Mouse (Mus musculus) kidney, postnatal 4 days (tissue): Measurements from ENCODE around the gene Efna4.

Experiments used
- DNase-seq, 2 experiments: peaks; one replicate each; pipeline ENCODE4 v3.0.0; 2021; ENCODE audit warnings: mixed read lengths in 2 of 2

Gene Efna4

GRCm38 (mm10) chr3:89337721-89338578 lies at the start of gene Efna4:
Gene Efna4 (minus strand): TSS chr3:89338028.
- DNase-seq, result peak; percentile 72 to 83

DNA sequence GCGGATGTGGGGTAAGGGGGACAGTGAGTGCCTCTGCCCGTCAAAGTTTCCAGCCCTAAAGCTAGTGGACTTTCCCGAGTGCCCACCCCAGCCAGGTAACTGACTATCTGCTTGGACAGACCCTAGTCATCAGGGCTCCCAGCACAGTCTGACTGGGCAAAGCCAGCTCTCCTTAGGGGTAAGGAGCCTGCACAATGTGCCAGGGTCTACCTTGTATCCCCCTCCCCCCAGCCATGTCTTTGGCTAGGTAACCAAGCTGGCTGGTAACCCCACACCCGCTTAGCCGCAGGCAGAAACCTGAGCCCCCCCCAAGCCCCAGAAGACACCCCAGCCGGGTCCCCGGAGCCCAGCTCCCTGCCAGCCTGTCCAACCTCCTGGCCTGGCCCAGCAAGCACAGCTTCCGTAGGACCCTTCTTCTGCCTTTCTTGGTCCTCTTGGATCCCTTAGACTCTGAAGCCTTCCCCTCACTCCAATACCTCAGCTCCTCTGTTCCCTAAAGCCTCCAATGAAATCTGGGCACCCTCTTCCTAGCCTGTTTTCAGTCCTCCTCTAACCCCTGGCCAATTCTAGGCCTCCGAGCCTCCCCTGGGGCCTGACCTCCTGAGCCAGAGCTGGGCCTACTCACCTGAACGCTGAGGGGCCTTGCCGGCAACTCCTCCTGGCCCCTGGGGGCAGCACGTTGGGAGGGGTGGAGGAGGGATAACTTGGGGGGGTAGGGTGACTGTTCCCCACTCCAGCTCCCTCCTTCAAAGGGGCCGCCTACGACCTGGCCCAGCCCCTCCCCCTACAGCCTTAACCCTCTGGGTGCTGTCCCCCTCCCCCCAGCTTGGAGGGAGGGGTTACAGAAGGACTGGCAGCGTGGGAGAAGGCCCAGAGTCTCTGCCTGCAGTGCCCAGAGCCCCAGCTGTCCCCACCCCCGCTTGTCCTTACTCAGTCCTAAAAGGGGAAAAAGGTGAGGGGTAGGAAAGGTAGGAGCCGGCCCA lies 48.9 kb upstream of the Efna4 start:
- DNase-seq, result peak in 1 of 2 experiments; percentile 45

- no peak for DNase-seq
Measured at GRCm38 (mm10) chr3:89385451-89385850, 47.6 kb upstream of the Efna4 start.

DNA sequence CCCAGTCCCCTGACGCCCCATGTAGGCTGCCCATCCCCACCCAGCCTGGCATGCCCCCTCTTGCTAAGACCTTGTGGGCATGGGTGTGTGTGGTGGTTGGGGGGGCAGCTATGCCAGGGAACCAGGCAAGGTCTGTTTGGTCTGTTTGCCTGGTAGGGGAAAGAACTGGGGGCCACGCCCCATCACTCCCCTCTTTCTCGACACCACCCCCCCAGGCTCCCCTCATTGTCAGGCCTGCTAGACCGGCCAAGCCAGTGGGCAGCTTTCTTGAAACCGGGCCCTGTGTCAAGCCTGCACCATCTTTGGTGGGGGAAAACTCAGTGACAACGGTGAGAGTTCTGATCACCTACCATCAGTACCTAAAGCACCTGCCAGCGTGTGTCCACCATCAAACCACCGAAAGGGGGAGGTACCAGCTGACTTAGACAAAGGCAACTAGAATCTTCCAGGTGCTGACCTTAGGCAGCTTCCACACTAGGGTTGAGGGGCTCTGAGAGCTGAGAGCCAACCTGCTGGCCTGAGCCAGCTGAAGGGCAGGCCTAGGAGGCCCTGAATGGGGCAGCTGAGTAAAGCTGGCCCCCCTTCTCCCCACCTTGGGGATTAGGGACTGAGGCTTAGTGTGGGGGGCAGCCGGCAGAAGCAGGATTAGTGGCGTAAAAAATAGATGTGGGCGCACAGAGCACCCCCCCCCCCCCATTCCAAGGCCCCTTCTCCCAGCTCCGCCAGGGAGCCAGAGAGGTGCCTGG lies 46.7 kb upstream of the Efna4 start:
- DNase-seq, result no peak

- no peak for DNase-seq
Measured at GRCm38 (mm10) chr3:89383651-89384255, 45.9 kb upstream of the Efna4 start.

DNA sequence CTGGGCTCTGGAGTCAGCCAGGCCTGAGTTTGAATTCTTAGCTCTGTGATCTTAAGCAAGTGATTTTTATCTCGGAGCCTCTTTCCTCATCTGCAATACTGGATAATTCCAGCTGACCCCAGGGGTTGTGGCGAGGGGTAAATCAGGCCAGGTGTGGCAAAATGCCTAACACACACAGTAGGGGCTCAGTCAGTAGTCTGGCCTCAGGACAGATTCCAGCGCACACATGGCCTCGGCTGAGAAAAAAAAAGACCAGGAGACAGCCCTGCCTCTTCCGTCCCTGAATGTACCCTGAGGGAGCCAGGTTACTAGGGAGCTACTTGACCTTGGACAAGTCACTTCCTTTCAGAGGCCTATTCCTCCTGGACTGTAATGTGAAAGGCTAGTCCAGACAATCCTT lies 45.1 kb upstream of the Efna4 start:
- no peak for DNase-seq

DNA sequence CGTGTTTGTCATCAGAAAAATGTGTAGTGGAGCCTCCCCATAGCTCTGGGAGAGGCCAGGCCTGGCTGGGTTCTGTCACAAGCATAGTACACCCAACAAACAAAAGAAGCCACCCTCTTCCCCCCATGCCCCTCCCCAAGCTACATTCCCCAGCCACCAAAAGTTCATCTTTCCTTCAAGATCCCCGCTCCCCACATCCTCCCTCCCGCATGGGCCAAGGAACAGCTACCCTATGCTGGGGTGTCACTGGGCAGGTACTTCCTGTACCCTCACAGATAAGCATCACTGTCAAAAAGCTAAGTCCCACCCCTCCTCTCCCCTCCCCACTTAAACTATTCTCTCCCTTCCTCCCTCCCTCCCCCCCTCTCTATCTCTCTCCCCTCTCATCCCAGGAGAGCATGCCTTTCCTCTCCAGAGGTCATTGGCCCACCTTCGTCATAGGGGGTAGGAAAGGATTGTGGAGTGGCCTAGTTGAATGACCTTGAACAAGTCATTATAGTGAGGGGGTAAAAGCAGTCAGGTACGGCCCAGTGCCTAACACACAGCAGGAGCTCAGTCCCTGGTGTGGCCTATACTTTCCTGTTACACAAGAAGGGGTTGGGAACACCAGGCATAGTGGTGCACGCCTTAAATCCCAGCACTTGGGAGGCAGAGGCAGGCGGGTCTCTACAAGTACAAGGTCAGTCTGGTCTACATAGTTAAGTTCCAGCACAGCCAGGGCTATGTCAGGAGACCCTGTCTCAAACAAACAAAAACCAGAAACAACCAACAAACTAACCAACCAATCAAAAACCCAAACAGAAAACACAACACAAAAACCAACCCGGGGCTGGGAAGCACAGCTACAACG lies 44.4 kb upstream of the Efna4 start:
- DNase-seq, result no peak

- no peak for DNase-seq
Measured at GRCm38 (mm10) chr3:89381233-89381632, 43.4 kb upstream of the Efna4 start.

GRCm38 (mm10) chr3:89380711-89381110 lies 42.9 kb upstream of the Efna4 start:
- no peak for DNase-seq

DNA sequence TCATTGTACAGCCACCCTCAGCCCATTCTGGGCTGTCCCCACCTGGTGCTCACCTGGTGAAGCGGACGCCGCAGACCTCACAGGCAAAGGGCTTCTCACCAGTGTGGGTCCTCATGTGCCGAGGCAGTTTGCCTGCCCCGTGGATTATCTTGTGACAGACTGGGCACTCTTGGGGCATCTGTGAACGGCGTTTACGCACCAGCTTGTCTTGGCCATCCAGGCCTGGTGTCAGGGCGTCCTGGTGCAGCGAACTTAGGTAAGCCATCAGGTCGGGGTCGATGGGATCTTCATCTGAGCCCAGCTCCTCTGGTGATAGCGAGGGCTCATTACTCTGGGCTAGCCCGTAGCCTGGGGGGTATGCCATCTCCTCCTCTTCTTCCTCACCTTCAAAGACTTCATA lies 42.5 kb upstream of the Efna4 start:
- DNase-seq, result no peak

- no peak for DNase-seq
Measured at GRCm38 (mm10) chr3:89379388-89380131, 41.7 kb upstream of the Efna4 start.

- DNase-seq, result peak; percentile 83 to 90
Measured at GRCm38 (mm10) chr3:89378394-89379067, 40.7 kb upstream of the Efna4 start.

GRCm38 (mm10) chr3:89377831-89378230 lies 40.0 kb upstream of the Efna4 start:
- DNase-seq, result no peak

DNA sequence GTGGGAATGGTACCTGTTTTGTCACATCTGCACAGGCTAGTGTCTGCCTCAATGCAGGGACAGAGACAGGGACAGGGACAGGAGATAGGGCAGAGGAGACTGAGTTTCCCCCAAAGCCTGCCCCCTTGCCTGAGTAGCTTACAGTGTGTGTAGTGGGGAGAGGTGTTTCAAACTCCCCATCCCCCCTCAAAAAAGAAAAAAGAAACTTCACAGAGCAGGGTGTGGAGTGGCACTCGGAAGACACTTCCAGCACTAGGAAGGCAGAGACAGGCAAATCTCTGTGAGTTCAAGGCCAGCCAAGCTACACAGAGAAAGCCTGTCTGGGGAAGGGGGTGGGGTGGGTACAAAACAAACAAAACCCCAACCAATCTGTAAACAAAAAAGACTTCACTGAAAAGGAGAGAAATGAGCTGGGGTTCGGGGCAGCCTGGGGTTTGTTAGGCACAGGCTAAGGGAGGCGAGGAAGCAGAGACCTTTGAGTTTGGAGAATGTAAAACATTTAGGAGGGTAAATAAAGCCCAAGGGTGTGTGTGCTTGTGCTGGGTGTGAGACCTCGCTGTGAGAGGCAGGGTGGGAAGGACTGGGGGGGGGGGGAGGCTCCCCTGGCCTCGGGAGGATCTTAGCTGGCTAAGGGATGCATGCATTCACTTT lies 35.9 kb upstream of the Efna4 start:
- DNase-seq, result no peak

DNA sequence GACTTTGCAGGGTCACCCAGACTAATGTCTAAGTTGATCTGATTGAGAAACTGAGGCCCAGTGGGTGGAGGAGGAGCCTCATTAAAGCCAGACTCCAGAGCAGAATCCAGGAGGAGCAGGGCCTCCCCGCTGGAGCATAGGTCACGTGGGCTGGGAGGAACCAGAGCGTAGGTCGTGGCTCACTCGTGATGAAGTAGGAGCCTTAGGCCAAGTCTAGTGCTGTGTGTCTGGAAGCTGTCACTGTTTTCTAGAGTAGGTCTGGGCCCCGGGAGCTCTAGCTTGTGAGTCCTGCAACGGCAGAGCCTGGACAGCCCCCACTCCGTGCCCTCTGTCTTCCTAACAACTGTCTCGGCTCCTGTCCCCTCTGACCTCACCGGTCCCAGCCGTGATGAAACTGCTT lies 29.5 kb upstream of the Efna4 start:
- DNase-seq, result no peak

- peak; percentile 54 to 72 for DNase-seq
Measured at GRCm38 (mm10) chr3:89365486-89366414, 27.9 kb upstream of the Efna4 start.

DNA sequence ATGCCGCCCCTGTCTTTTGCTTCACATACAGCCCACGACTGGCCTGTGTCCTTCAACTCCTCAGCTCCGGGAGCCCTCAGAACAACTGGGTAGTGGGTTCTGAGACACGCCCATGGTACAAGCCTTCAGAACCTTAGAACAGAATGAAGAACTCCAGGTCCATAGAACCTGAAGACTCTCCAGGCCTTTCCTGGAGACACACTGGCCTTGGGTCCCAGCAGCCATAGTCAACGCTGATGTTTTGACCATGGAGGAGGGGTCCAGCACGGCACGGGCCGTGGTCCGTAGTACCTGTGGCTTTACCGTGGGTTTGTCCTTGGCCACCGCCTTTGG lies 27.3 kb upstream of the Efna4 start, which contains the start of gene Dcst1:
Gene Dcst1 (minus strand): TSS at position 101 of the 333 bp plus-strand sequence.
- DNase-seq, result no peak

- no peak for DNase-seq
Measured at GRCm38 (mm10) chr3:89364631-89365030, 26.8 kb upstream of the Efna4 start.
